Mouse (Mus musculus) intestine, embryonic 14.5 days (tissue): ENCODE data around the gene Pomgnt1. TPM values are rescaled to one million over a fixed set of nuclear protein-coding genes. Genes with fewer than 3 reads are reported as not detected.

ENCODE experiments used
- polyA plus RNA-seq: library from polyadenylated mRNA; unstranded; fragments of >200 nt; fragmentation: Nextera tagmentation; extraction: Ambion mirVana; gene quantifications from 2 replicates; pipeline ENCODE4 v1.2.1, GENCODE M21; 2014

Gene Pomgnt1
- polyA plus RNA-seq, 1 experiment from 2014 or later, result 53.7 TPM

Other genes with a start within 250 kb of the Pomgnt1 start
- gene Kncn, start 239.4 kb upstream of the Pomgnt1 start, polyA plus RNA-seq, result not detected in 2 replicates
- not detected in 2 replicates for gene 6430628N08Rik, start 233.2 kb upstream of the Pomgnt1 start, polyA plus RNA-seq
- gene Dmbx1, start 183.9 kb upstream of the Pomgnt1 start, polyA plus RNA-seq, result 0.07 TPM in 1 of 2 replicates, not detected in the other
- 13.5 and 19.2 TPM in 2 replicates for gene Faah, start 105.9 kb upstream of the Pomgnt1 start, polyA plus RNA-seq
- 21.6 and 22.4 TPM in 2 replicates for gene Nsun4, start 70.0 kb upstream of the Pomgnt1 start, polyA plus RNA-seq
- 595 and 617 TPM in 2 replicates for gene Uqcrh, start 48.8 kb upstream of the Pomgnt1 start, polyA plus RNA-seq
- gene Lrrc41, start 48.6 kb upstream of the Pomgnt1 start, polyA plus RNA-seq, result 73.4 and 78.9 TPM in 2 replicates
- gene Rad54l, start 150 bp upstream of the Pomgnt1 start, polyA plus RNA-seq, result 33.0 and 36.5 TPM in 2 replicates
- 1.9 and 2.5 TPM in 2 replicates for gene Lurap1, start 27.5 kb downstream of the Pomgnt1 start, polyA plus RNA-seq
- gene Tspan1, start 43.8 kb downstream of the Pomgnt1 start, polyA plus RNA-seq, result 26.5 and 33.5 TPM in 2 replicates
- not detected in 2 replicates for gene 1700042G07Rik, start 49.5 kb downstream of the Pomgnt1 start, polyA plus RNA-seq
- not detected in 2 replicates for gene Gm49337, start 49.5 kb downstream of the Pomgnt1 start, polyA plus RNA-seq
- 13.9 and 14.3 TPM in 2 replicates for gene Pik3r3, start 97.8 kb downstream of the Pomgnt1 start, polyA plus RNA-seq